Mouse (Mus musculus): ENCODE data around the gene Nucb1. TPM values are rescaled to one million over a fixed set of nuclear protein-coding genes. Genes with fewer than 3 reads are reported as not detected.
"Not testable (repeated sequence)": the region's sequence is repeated elsewhere in the genome, so short reads cannot be mapped to it uniquely, and the experiment has no call there.

Nucb1 gene
- polyA plus RNA-seq, 1 experiment from 2014 or later, result 125 TPM

- WGBS, result 97% methylated on average over 5 of the region's 5 CpGs
Measured at GRCm38 (mm10) chr7:45492951-45493350, 17.3 kb downstream of the Nucb1 start.

DNA sequence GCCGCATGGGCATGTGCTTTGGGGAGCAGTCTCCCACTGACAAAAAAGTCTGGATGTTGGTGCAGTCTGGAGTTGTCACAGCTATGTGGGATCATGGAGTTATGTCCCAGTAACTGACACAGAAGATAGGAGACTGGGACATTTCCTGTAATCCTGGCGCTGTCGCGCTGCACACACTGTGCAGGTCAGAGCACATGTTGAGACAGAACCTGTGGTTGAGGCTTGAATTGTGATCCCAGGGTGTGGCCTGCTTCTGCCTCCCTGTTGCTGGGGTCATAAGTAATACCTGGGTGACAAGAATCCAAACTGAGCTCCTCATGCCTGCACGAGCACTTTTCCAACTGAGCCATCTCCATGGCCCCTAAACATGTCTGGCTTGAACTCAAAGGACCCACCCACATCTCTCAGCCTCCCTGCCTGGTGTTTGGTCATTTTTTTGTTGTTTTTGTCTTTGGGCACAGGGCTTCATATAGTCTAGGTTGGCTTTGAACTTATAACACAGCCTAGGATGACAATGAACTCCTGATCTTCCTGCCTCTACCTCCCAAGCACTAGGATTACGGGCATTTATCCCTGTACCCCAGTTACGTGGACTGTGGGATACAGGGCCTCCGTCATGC, 17.9 kb downstream of the Nucb1 start:
- Histone ChIP-seq H3K4me3 (no peak overlapping the region), H3K4me1 (peaks cover 33% of the 10 kb centered on the region), H3K27me3 (ENCODE audit: low read depth, poor library complexity, severe bottlenecking) (no peaks in the 10 kb centered on the region), H3K27ac (no peak overlapping the region), H3K9me3 (replicated peaks) (no peaks in the 10 kb centered on the region), H3K36me3 (peaks cover 55% of the 10 kb centered on the region)
- DNase-seq (ENCODE audit: low spot score), result no peak
- 96% methylated on average over 8 of the region's 8 CpGs for WGBS

More at GRCm38 (mm10) chr7:45492951-45493350, 17.3 kb downstream of the Nucb1 start:
- Histone ChIP-seq H3K4me3 (no peak overlapping the region), H3K9me3 (replicated peaks) (no peaks in the 10 kb centered on the region), H3K4me1 (peaks cover 30% of the 10 kb centered on the region), H3K27ac (no peak overlapping the region), H3K36me3 (peaks cover 61% of the 10 kb centered on the region), H3K27me3 (ENCODE audit: low read depth, poor library complexity, severe bottlenecking) (no peaks in the 10 kb centered on the region)
- no peak for DNase-seq (ENCODE audit: low spot score)

- DNase-seq (ENCODE audit: low spot score), result no peak
- H3K4me1 ChIP-seq, result peaks cover 33% of the 10 kb centered on the region
- no peak overlapping the region for H3K4me3 ChIP-seq
- H3K36me3 ChIP-seq, result peaks cover 47% of the 10 kb centered on the region
- no peaks in the 10 kb centered on the region for H3K9me3 ChIP-seq (replicated peaks)
- 24% methylated on average over 3 of the region's 3 CpGs for WGBS
- H3K27ac ChIP-seq, result 0 out of 2 replicates have a peak overlapping the region, but pooled peaks have one; percentile 31
- no peaks in the 10 kb centered on the region for H3K27me3 ChIP-seq (ENCODE audit: low read depth, poor library complexity, severe bottlenecking)
Measured at GRCm38 (mm10) chr7:45491264-45491663, 18.9 kb downstream of the Nucb1 start.

- Histone ChIP-seq H3K4me1 (peaks cover 33% of the 10 kb centered on the region), H3K9me3 (replicated peaks) (no peaks in the 10 kb centered on the region), H3K27ac (0 out of 2 replicates have a peak overlapping the region, but pooled peaks have one; percentile 31), H3K36me3 (peaks cover 42% of the 10 kb centered on the region), H3K27me3 (ENCODE audit: low read depth, poor library complexity, severe bottlenecking) (no peaks in the 10 kb centered on the region), H3K4me3 (no peak overlapping the region)
- peak; percentile 68 for DNase-seq (ENCODE audit: low spot score)
- WGBS, result 25% methylated on average over 9 of the region's 9 CpGs
Measured at GRCm38 (mm10) chr7:45490822-45491221, 19.4 kb downstream of the Nucb1 start.

DNA sequence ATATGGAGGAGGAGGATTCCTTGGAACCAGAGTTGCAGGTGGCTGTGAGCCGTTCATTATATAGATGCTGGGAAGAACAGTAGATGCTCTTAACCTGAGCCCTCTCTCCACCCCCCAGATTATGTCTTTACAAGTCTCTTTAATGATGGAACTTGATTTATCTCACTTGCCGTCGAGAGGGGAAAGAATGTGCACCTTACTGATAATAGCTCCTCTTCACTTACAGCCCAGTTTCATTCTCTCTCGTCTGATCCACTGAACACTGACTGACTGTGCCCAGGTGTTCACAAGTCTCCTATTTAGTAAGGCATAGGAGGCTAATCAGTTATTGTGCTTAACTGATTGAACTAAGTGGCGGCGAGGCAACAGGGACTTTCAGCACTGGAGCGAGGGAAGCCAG, 20.6 kb downstream of the Nucb1 start:
- Histone ChIP-seq H3K27me3 (ENCODE audit: low read depth, poor library complexity, severe bottlenecking) (no peaks in the 10 kb centered on the region), H3K4me3 (no peak overlapping the region), H3K4me1 (peaks cover 33% of the 10 kb centered on the region), H3K27ac (no peak overlapping the region), H3K9me3 (replicated peaks) (no peaks in the 10 kb centered on the region), H3K36me3 (peaks cover 32% of the 10 kb centered on the region)
- WGBS, result 70% methylated on average over 7 of the region's 7 CpGs
- DNase-seq (ENCODE audit: low spot score), result no peak

DNA sequence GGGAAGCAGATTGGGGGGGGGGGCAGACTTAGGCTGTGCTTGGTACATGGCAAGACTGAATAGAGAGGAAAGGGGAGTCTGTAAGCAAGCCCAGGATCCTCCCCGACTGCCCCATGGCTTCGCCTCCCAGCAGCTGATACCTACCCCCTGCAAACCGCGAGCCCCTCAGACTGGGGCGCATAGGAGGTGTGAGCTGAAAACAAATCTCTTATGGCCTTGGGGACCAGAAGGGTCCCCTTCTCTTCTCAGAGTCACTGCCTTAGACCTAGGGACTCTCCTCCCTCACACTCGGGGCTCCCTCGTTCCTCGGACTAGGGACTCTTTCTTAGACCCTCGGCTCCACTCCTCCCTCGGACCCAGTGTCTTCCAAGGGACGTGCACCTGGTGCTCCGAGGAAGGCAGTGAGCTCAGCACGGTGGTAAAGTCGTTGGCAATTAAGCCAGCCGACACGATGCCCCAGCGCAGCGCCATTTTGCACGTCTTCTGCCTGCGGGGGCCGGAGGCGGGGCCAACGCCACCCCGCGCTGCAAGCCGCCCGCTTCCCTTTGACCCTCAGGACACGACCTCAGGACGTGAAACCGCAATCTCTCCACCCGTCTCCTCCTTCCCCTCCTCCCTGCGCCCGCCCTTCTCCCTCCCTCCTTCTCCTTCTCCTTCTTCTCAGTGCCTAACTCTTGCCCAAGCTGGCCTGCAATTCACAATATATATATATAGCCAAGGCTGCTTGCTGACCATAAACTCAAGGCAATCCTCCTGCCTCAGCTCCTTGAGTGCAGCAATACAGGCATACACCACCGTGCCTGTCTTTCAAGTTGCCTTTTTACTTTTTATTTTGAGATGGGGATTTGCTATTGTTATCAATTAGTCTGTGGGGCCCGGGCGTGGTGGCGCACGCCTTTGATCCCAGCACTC, 21.7 kb downstream of the Nucb1 start, which contains the start of gene Dhdh:
Gene Dhdh, minus strand, starts transcription at position 513 of the 912 bp plus-strand sequence.
- Histone ChIP-seq H3K36me3 (peaks cover 22% of the 10 kb centered on the region), H3K27ac (peak within 1 kb of the TSS; percentile 88), H3K4me1 (peaks cover 33% of the 10 kb centered on the region), H3K27me3 (ENCODE audit: low read depth, poor library complexity, severe bottlenecking) (no peaks in the 10 kb centered on the region), H3K9me3 (replicated peaks) (no peaks in the 10 kb centered on the region), H3K4me3 (peak within 1 kb of the TSS; percentile 63)
- peak; percentile 76 for DNase-seq (ENCODE audit: low spot score)
- 9% methylated on average over 38 of the region's 38 CpGs for WGBS

- Histone ChIP-seq H3K27ac (peak overlapping the region; percentile 88), H3K4me1 (peaks cover 33% of the 10 kb centered on the region), H3K36me3 (peaks cover 15% of the 10 kb centered on the region), H3K9me3 (replicated peaks) (no peaks in the 10 kb centered on the region), H3K4me3 (peak overlapping the region; percentile 63), H3K27me3 (ENCODE audit: low read depth, poor library complexity, severe bottlenecking) (no peaks in the 10 kb centered on the region)
- 38% methylated on average over 11 of the region's 11 CpGs for WGBS
- DNase-seq (ENCODE audit: low spot score), result peak; percentile 52
Measured at GRCm38 (mm10) chr7:45487861-45488292, 22.3 kb downstream of the Nucb1 start.

DNA sequence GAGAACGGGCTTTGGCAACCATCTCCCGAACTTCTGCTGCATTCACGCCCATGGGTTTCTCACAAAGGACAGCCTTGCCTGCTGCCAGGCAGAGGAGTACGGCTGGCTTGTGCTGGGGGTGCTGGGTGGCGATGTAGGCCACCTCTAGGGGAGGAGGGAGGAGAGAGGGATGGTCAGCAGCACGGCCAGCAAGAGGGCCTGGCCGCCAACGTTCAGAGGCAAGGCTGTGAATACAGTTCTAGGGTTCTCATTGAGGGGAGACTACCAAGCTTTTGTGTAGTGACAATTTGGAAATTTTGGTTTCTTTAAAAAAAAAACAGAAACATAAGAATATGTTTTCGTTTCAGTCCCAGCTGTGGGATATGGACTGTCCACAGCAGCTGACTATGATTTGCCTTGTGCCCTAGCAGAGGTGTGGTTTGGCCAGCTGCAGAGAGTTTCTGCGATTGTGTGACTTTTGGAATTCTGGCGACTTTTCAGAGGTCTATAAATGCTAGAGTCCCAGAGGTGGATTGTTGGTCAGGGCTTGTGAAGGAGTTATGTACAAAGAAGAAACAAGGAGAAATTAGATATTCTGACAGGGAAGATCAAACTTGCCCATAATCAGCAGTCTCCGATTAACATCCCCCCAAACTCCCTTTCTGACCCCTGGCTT, 23.3 kb downstream of the Nucb1 start, which contains the start of gene Gm45808:
Gene Gm45808, minus strand, starts transcription at position 51 of the 655 bp plus-strand sequence.
- Histone ChIP-seq H3K27ac (peak within 1 kb of the TSS; percentile 88), H3K4me3 (no peak within 1 kb of the TSS)
- 85% methylated on average over 12 of the region's 12 CpGs for WGBS

GRCm38 (mm10) chr7:45486158-45486557, 24.0 kb downstream of the Nucb1 start:
- WGBS, result 81% methylated on average over 7 of the region's 7 CpGs
- no peak for DNase-seq (ENCODE audit: low spot score)
- no peaks in the 10 kb centered on the region for H3K9me3 ChIP-seq (replicated peaks)

More for the DNA sequence above, 23.3 kb downstream of the Nucb1 start, which contains the start of gene Gm45808:
- Histone ChIP-seq H3K36me3 (peaks cover 6% of the 10 kb centered on the region; the same call in 1 of the 2 replicates), H3K9me3 (replicated peaks) (no peaks in the 10 kb centered on the region), H3K27me3 (ENCODE audit: low read depth, poor library complexity, severe bottlenecking) (no peaks in the 10 kb centered on the region), H3K4me1 (peaks cover 33% of the 10 kb centered on the region)
- DNase-seq (ENCODE audit: low spot score), result no peak

GRCm38 (mm10) chr7:45484985-45485384, 25.2 kb downstream of the Nucb1 start:
- DNase-seq (ENCODE audit: low spot score); H3K36me3 ChIP-seq; H3K4me3 ChIP-seq; H3K27ac ChIP-seq; H3K27me3 ChIP-seq (ENCODE audit: low read depth, poor library complexity, severe bottlenecking); H3K9me3 ChIP-seq (replicated peaks): not testable (repeated sequence)
- 95% methylated on average over 5 of the region's 5 CpGs for WGBS
- peaks cover 19% of the 10 kb centered on the region for H3K4me1 ChIP-seq

More at GRCm38 (mm10) chr7:45486158-45486557, 24.0 kb downstream of the Nucb1 start:
- 0 out of 2 replicates have a peak, but pooled peaks cover 5% of the 10 kb centered on the region for H3K36me3 ChIP-seq
- H3K27me3 ChIP-seq (ENCODE audit: low read depth, poor library complexity, severe bottlenecking), result no peaks in the 10 kb centered on the region
- no peak overlapping the region for H3K4me3 ChIP-seq
- no peak overlapping the region for H3K27ac ChIP-seq
- H3K4me1 ChIP-seq, result peaks cover 31% of the 10 kb centered on the region

DNA sequence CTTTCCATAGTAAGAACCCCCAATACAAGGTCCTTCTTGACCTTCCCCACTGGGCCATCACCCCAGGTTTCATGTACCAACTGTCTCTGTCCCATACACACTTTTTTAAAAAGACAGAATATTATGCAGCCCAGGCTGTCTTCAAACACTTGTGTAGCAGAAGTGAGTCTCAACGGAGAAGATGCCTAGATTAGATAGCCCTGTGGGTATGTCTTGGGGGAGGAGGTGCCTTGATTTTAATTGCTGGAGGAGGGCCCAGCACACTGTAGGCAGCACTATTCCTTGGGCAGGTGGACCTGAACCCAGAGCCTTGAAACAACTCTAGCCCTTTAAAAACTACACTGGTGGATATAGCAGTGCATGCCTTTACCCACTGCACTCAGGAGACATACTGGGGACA, 28.0 kb downstream of the Nucb1 start:
- peaks cover 11% of the 10 kb centered on the region for H3K36me3 ChIP-seq
- no peak overlapping the region for H3K27ac ChIP-seq
- no peak overlapping the region for H3K4me3 ChIP-seq
- no peaks in the 10 kb centered on the region for H3K4me1 ChIP-seq
- no peaks in the 10 kb centered on the region for H3K9me3 ChIP-seq (replicated peaks)
- no peaks in the 10 kb centered on the region for H3K27me3 ChIP-seq (ENCODE audit: low read depth, poor library complexity, severe bottlenecking)
- DNase-seq (ENCODE audit: low spot score), result no peak
- WGBS, result 84% methylated on average over 1 of the region's 1 CpGs

GRCm38 (mm10) chr7:45481374-45481927, 28.8 kb downstream of the Nucb1 start, which contains the start of gene Tulp2:
Tulp2 (plus strand) TSS chr7:45481877.
- Histone ChIP-seq H3K27me3 (ENCODE audit: low read depth, poor library complexity, severe bottlenecking) (no peaks in the 10 kb centered on the region), H3K9me3 (replicated peaks) (no peaks in the 10 kb centered on the region), H3K27ac (no peak within 1 kb of the TSS), H3K4me1 (no peaks in the 10 kb centered on the region), H3K36me3 (peaks cover 9% of the 10 kb centered on the region), H3K4me3 (no peak within 1 kb of the TSS)
- peak; percentile 57 for DNase-seq (ENCODE audit: low spot score)
- WGBS, result 56% methylated on average over 15 of the region's 15 CpGs
